Comparison of ENCODE assay signal across 10 mouse cellular contexts in genomic region chr11:59313029-59313811, GRCm38 (mm10). TPM values are rescaled to one million over a fixed set of nuclear protein-coding genes. Genes with fewer than 3 reads are reported as not detected.
A peak's percentile ranks its signal among the peaks of the same experiment; 100 is the strongest.
DNase-seq lines count a peak whose midpoint lies in the region; ATAC-seq and TF ChIP-seq lines count a peak whose summit lies in the region.
"Had no signal": no experiment of that assay in that cellular context is flagged by ENCODE, and none has a peak within 500 bp of the region (broad histone marks: within the 10 kb centered on the region; RNA-seq: fewer than 3 reads in every experiment).

No protein-coding gene starts in this region.

- WGBS in limb, embryonic 12.5 days = 59% methylated on average over 17 of the region's 17 CpGs
- 43% methylated on average over 16 of the region's 17 CpGs for WGBS in kidney, embryonic 16.5 days
- WGBS in liver, embryonic 12.5 days (ENCODE audit: insufficient replicate concordance) = 54% methylated on average over 17 of the region's 17 CpGs

- no peaks in the 10 kb centered on the region for H3K36me3 ChIP-seq in limb, embryonic 12.5 days
- no peaks in the 10 kb centered on the region for H3K36me3 ChIP-seq in kidney, embryonic 16.5 days (ENCODE audit: insufficient read depth, low read length)
- no peaks in the 10 kb centered on the region for H3K36me3 ChIP-seq in liver, embryonic 12.5 days

- peaks cover 71% of the 10 kb centered on the region for H3K4me1 ChIP-seq in limb, embryonic 12.5 days (replicated peaks)
- H3K4me1 ChIP-seq in kidney, embryonic 16.5 days (ENCODE audit: insufficient read depth, low read length) = peaks cover 33% of the 10 kb centered on the region
- H3K4me1 ChIP-seq in liver, embryonic 12.5 days = peaks cover 4% of the 10 kb centered on the region; the same call in 1 of the 2 replicates

- TF ChIP-seq CTCF in left cerebral cortex, adult 2 months (IDR thresholded peaks at IDR 0.05) = no peak

- H3K27ac ChIP-seq in left cerebral cortex, adult 2 months = peak overlapping the region; percentile 36
- H3K27ac ChIP-seq in limb, embryonic 12.5 days = 0 out of 2 replicates have a peak overlapping the region, but pooled peaks have one; percentile 29
- no peak overlapping the region for H3K27ac ChIP-seq in kidney, embryonic 16.5 days (ENCODE audit: low read length)
- no peak overlapping the region for H3K27ac ChIP-seq in liver, embryonic 12.5 days

- no peak overlapping the region for H3K4me2 ChIP-seq in limb, embryonic 12.5 days
- H3K4me2 ChIP-seq in kidney, embryonic 16.5 days (replicated peaks; ENCODE audit: low read depth, low read length) = no peak overlapping the region
- no peak overlapping the region for H3K4me2 ChIP-seq in liver, embryonic 12.5 days

- H3K4me3 ChIP-seq in left cerebral cortex, adult 2 months = no peak overlapping the region
- H3K4me3 ChIP-seq in limb, embryonic 12.5 days (replicated peaks) = no peak overlapping the region
- no peak overlapping the region for H3K4me3 ChIP-seq in kidney, embryonic 16.5 days (ENCODE audit: low read length)
- no peak overlapping the region for H3K4me3 ChIP-seq in liver, embryonic 12.5 days

- DNase-seq in cerebellum, postnatal 10 days = peak; percentile 61 to 68
- DNase-seq in cerebellum, adult 8-10 months = no peak
- DNase-seq in left cerebral cortex, adult 2 months (ENCODE audit: extremely low spot score in 1 of 2, low spot score in 2 of 2) = no peak
- no peak for DNase-seq in left cerebral cortex, adult 18-20 months (ENCODE audit: low spot score in 2 of 2)
- peak; percentile 56 for DNase-seq in ZHBTc4 (ENCODE audit: low read depth, low spot score)
- DNase-seq: cerebellum, adult 9-10 months had no signal

- H3K9ac ChIP-seq in limb, embryonic 12.5 days (replicated peaks) = peak overlapping the region; percentile 31; the same call in 1 of the 2 replicates
- H3K9ac ChIP-seq in kidney, embryonic 16.5 days (replicated peaks; ENCODE audit: low read length) = no peak overlapping the region
- no peak overlapping the region for H3K9ac ChIP-seq in liver, embryonic 12.5 days

- H3K27me3 ChIP-seq in limb, embryonic 12.5 days = peaks cover 50% of the 10 kb centered on the region
- H3K27me3 ChIP-seq in kidney, embryonic 16.5 days (ENCODE audit: insufficient read depth, low read length) = peaks cover 7% of the 10 kb centered on the region
- H3K27me3 ChIP-seq in liver, embryonic 12.5 days (replicated peaks) = peaks cover 93% of the 10 kb centered on the region

- no peaks in the 10 kb centered on the region for H3K9me3 ChIP-seq in limb, embryonic 12.5 days
- H3K9me3 ChIP-seq in kidney, embryonic 16.5 days (ENCODE audit: low read length) = no peaks in the 10 kb centered on the region
- no peaks in the 10 kb centered on the region for H3K9me3 ChIP-seq in liver, embryonic 12.5 days (replicated peaks)

- intact Hi-C loops in left cerebral cortex, adult 2 months (cut with DNase I) = no loop called here

- ATAC-seq in limb, embryonic 12.5 days (ENCODE audit: insufficient number of reproducible peaks, insufficient read depth, low FRiP score, low TSS enrichment, low read depth) = no peak
- no peak for ATAC-seq in kidney, embryonic 16.5 days (ENCODE audit: low FRiP score, low TSS enrichment)
- no peak for ATAC-seq in liver, embryonic 12.5 days

RNA-seq across cellular contexts. Expression of gene Wnt9a, which starts 6.5 kb away (rescaled TPM):
- 10 to 100 TPM; 12.2 to 19.7 TPM for total RNA-seq in left cerebral cortex, adult 2 months (2021)
- total RNA-seq in left cerebral cortex, adult 18-20 months (2021) = 10 to 100 TPM; 11.9 to 17.2 TPM
- polyA plus RNA-seq in limb, embryonic 12.5 days (2016; fragmentation: Nextera tagmentation; extraction: Ambion mirVana) = 5.0 and 5.6 TPM in 2 replicates
- polyA plus RNA-seq in kidney, embryonic 16.5 days (2015; fragmentation: Nextera tagmentation; extraction: Ambion mirVana) = 1.6 and 1.8 TPM in 2 replicates
- 0.32 and 0.50 TPM in 2 replicates for polyA plus RNA-seq in liver, embryonic 12.5 days (2016; fragmentation: Nextera tagmentation; extraction: Ambion mirVana)

RNA-seq across cellular contexts. Expression of gene Wnt3a, which starts 22.7 kb away (rescaled TPM):
- not detected for total RNA-seq in left cerebral cortex, adult 2 months (2021)
- under 1 TPM in 1 of 2 experiments, not detected in 1; 0.12 TPM for total RNA-seq in left cerebral cortex, adult 18-20 months (2021)
- 1.6 and 2.6 TPM in 2 replicates for polyA plus RNA-seq in limb, embryonic 12.5 days (2016; fragmentation: Nextera tagmentation; extraction: Ambion mirVana)
- polyA plus RNA-seq in kidney, embryonic 16.5 days (2015; fragmentation: Nextera tagmentation; extraction: Ambion mirVana) = not detected in 2 replicates
- 0.06 TPM in 1 of 2 replicates, not detected in the other for polyA plus RNA-seq in liver, embryonic 12.5 days (2016; fragmentation: Nextera tagmentation; extraction: Ambion mirVana)
- total RNA-seq: left cerebral cortex, adult 8-10 months had no signal

Comparison
In these comparisons a context has a peak if more than half of its experiments do, and no peak if none do; other contexts are left out.
1. DNase-seq: peak in cerebellum, postnatal 10 days (2 of 2) and ZHBTc4 (single experiment); none in cerebellum, adult 8-10 months (single experiment), left cerebral cortex, adult 2 months (0 of 2) and left cerebral cortex, adult 18-20 months (0 of 2).
2. H3K27ac ChIP-seq: peak in left cerebral cortex, adult 2 months (single experiment) and limb, embryonic 12.5 days (single experiment); none in kidney, embryonic 16.5 days (single experiment) and liver, embryonic 12.5 days (single experiment).